Mouse (Mus musculus) naive thymus-derived CD4-positive, alpha-beta T cell, adult 2 months (primary cell): ENCODE data around the gene Zscan2.

Experiments
- DNase-seq: peaks from one replicate; pipeline ENCODE4 v3.0.0-alpha.2; 2011; ENCODE audit warnings: low read depth

Zscan2 gene

GRCm38 (mm10) chr7:80885666-80886065, 24.9 kb downstream of the Zscan2 start:
- DNase-seq = peak; percentile 60

- no peak for DNase-seq
These were observed 27.9 kb downstream of the Zscan2 start for GRCm38 (mm10) chr7:80888595-80888994.

GRCm38 (mm10) chr7:80889021-80889511, 28.3 kb downstream of the Zscan2 start:
- peak; percentile 56 for DNase-seq

- DNase-seq = peak; percentile 82
These were observed 29.1 kb downstream of the Zscan2 start for GRCm38 (mm10) chr7:80889841-80890241.

GRCm38 (mm10) chr7:80893086-80893752, 32.5 kb downstream of the Zscan2 start:
- no peak for DNase-seq

GRCm38 (mm10) chr7:80893753-80894129, 33.0 kb downstream of the Zscan2 start:
- no peak for DNase-seq

GRCm38 (mm10) chr7:80894196-80894595, 33.5 kb downstream of the Zscan2 start:
- DNase-seq = no peak

- DNase-seq = no peak
These were observed 34.2 kb downstream of the Zscan2 start for GRCm38 (mm10) chr7:80894815-80895519.

- DNase-seq = no peak
These were observed 36.4 kb downstream of the Zscan2 start for GRCm38 (mm10) chr7:80897134-80897533.

GRCm38 (mm10) chr7:80897721-80898120, 37.0 kb downstream of the Zscan2 start:
- DNase-seq = no peak

GRCm38 (mm10) chr7:80900944-80901501, 40.3 kb downstream of the Zscan2 start, which contains the start of gene Wdr73:
TSS of gene Wdr73 (minus strand) at chr7:80901269.
- DNase-seq = peak; percentile 94

- DNase-seq = no peak
These were observed 41.0 kb downstream of the Zscan2 start for GRCm38 (mm10) chr7:80901541-80902274.

GRCm38 (mm10) chr7:80903625-80904422, 43.1 kb downstream of the Zscan2 start:
- DNase-seq = no peak

- peak; percentile 60 for DNase-seq
These were observed 44.3 kb downstream of the Zscan2 start, which contains the start of gene Nmb for GRCm38 (mm10) chr7:80904921-80905515. TSS of gene Nmb (minus strand) at chr7:80905076.

- DNase-seq = no peak
These were observed 50.3 kb downstream of the Zscan2 start for GRCm38 (mm10) chr7:80911053-80911452.

GRCm38 (mm10) chr7:80912496-80912895, 51.8 kb downstream of the Zscan2 start:
- peak; percentile 47 for DNase-seq

- peak; percentile 71 for DNase-seq
These were observed 57.3 kb downstream of the Zscan2 start for GRCm38 (mm10) chr7:80917916-80918465.

GRCm38 (mm10) chr7:80918982-80919646, 58.4 kb downstream of the Zscan2 start:
- peak; percentile 63 for DNase-seq

- DNase-seq = no peak
These were observed 58.9 kb downstream of the Zscan2 start for GRCm38 (mm10) chr7:80919647-80920008.

GRCm38 (mm10) chr7:80923165-80923564, 62.4 kb downstream of the Zscan2 start:
- DNase-seq = no peak
